Mouse (Mus musculus) MEL (cell line): ENCODE data around the gene Rspo4. TPM values are rescaled to one million over a fixed set of nuclear protein-coding genes. Genes with fewer than 3 reads are reported as not detected.

ENCODE experiments used
- DNase-seq: peaks from one replicate; pipeline ENCODE4 v3.0.0; 2011; ENCODE audit warnings: low read depth, low spot score
- H3K27ac ChIP-seq: 2 replicates; pipeline ENCODE4 v1.5.1; 2012; ENCODE audit warnings: low read depth, mild to moderate bottlenecking, control low read depth, low read length, moderate library complexity; ENCODE audit not compliant: control insufficient read depth
- H3K27me3 ChIP-seq, 2 experiments: fragments of 150-350 bp in 1 of 2; sonication (generic) in 1 of 2; 2 replicates each; pipeline ENCODE4 v1.6.1; 2012; ENCODE audit warnings: low read length in 2 of 2, mild to moderate bottlenecking in 2 of 2, improper control_type of control experiment in 1 of 2, moderate library complexity in 1 of 2; ENCODE audit not compliant: insufficient read depth in 2 of 2, control insufficient read depth in 1 of 2
- H3K36me3 ChIP-seq, 2 experiments: 2 replicates each; pipeline ENCODE4 v1.6.1; 2012 to 2014; ENCODE audit warnings: low read length in 2 of 2, improper control_type of control experiment in 1 of 2, inconsistent platforms in 1 of 2, mild to moderate bottlenecking in 1 of 2; ENCODE audit not compliant: insufficient read depth in 2 of 2, control insufficient read depth in 1 of 2
- H3K4me1 ChIP-seq, 2 experiments: fragments of 150-350 bp in 1 of 2; sonication (generic) in 1 of 2; 2 replicates each; pipeline ENCODE4 v1.6.1; 2012; ENCODE audit warnings: low read length in 2 of 2, improper control_type of control experiment in 1 of 2, mild to moderate bottlenecking in 1 of 2; ENCODE audit not compliant: insufficient read depth in 2 of 2, control insufficient read depth in 1 of 2
- H3K4me3 ChIP-seq, 2 experiments: fragments of 150-350 bp in 1 of 2; sonication (generic) in 1 of 2; 2 replicates each; pipeline ENCODE4 v1.5.1; 2012; ENCODE audit warnings: low read depth in 2 of 2, low read length in 2 of 2, mild to moderate bottlenecking in 2 of 2, moderate library complexity in 2 of 2, control low read depth in 1 of 2, improper control_type of control experiment in 1 of 2; ENCODE audit not compliant: control insufficient read depth in 1 of 2, insufficient read depth in 1 of 2
- H3K79me2 ChIP-seq: 2 replicates; pipeline ENCODE4 v1.6.1; 2012; ENCODE audit warnings: mild to moderate bottlenecking, low read length, moderate library complexity; ENCODE audit not compliant: control insufficient read depth, poor library complexity, insufficient read depth
- H3K9ac ChIP-seq: 2 replicates; pipeline ENCODE4 v1.6.1; 2012; ENCODE audit warnings: low read depth, mild to moderate bottlenecking, control low read depth, low read length, moderate library complexity; ENCODE audit not compliant: control insufficient read depth, poor library complexity, severe bottlenecking
- H3K9me3 ChIP-seq: fragments of 150-350 bp; sonication (generic); replicated peaks from 2 replicates; pipeline ENCODE4 v1.6.1; 2012; ENCODE audit warnings: mild to moderate bottlenecking, low read length, improper control_type of control experiment, moderate library complexity; ENCODE audit not compliant: insufficient read depth
- CHD2 ChIP-seq: IDR thresholded peaks from 2 replicates; pipeline ENCODE4 v1.6.1; 2011; ENCODE audit warnings: low read length, improper control_type of control experiment
- CTCF ChIP-seq, 3 experiments: IDR thresholded peaks in 2 of 3; conservative IDR thresholded peaks in 1 of 3; 2 replicates each; pipeline ENCODE4 v1.5.1; 2011 to 2012; ENCODE audit warnings: low read length in 3 of 3, low read depth in 2 of 3, mild to moderate bottlenecking in 2 of 3, improper control_type of control experiment in 1 of 3, inconsistent platforms in 1 of 3, mixed read lengths in 1 of 3, moderate library complexity in 1 of 3; ENCODE audit not compliant: control insufficient read depth in 1 of 3, insufficient read depth in 1 of 3, poor library complexity in 1 of 3, severe bottlenecking in 1 of 3
- ELF1 ChIP-seq: IDR thresholded peaks from 2 replicates; pipeline ENCODE4 v1.6.1; 2014; ENCODE audit warnings: low read depth, mild to moderate bottlenecking, inconsistent platforms, low read length, improper control_type of control experiment, moderate library complexity
- EP300 ChIP-seq, 2 experiments: IDR thresholded peaks; 2 replicates each; pipeline ENCODE4 v1.6.1; 2011; ENCODE audit warnings: improper control_type of control experiment in 2 of 2, low read length in 2 of 2, low read depth in 1 of 2, mild to moderate bottlenecking in 1 of 2
- GATA1 ChIP-seq: IDR thresholded peaks from 2 replicates; pipeline ENCODE4 v1.6.1; 2011; ENCODE audit warnings: low read depth, low read length, improper control_type of control experiment
- HCFC1 ChIP-seq: IDR thresholded peaks from 2 replicates; pipeline ENCODE4 v1.6.1; 2012; ENCODE audit warnings: low read depth, mild to moderate bottlenecking, inconsistent platforms, low read length, improper control_type of control experiment, moderate library complexity
- JUND ChIP-seq: IDR thresholded peaks from 2 replicates; pipeline ENCODE4 v1.6.1; 2011; ENCODE audit warnings: low read depth, mild to moderate bottlenecking, improper control_type of control experiment, low read length
- KAT2A ChIP-seq: conservative IDR thresholded peaks from 2 replicates; pipeline ENCODE4 v1.6.1; 2012; ENCODE audit warnings: low read depth, low read length, improper control_type of control experiment, inconsistent platforms
- MAX ChIP-seq: IDR thresholded peaks from 2 replicates; pipeline ENCODE4 v1.6.1; 2011; ENCODE audit warnings: low read length, improper control_type of control experiment
- MAZ ChIP-seq: IDR thresholded peaks from 2 replicates; pipeline ENCODE4 v1.6.1; 2012; ENCODE audit warnings: low read depth, mild to moderate bottlenecking, inconsistent platforms, low read length, improper control_type of control experiment
- MXI1 ChIP-seq: IDR thresholded peaks from 2 replicates; pipeline ENCODE4 v1.6.1; 2011; ENCODE audit warnings: mild to moderate bottlenecking, low read depth, low read length, improper control_type of control experiment
- MYB ChIP-seq: IDR thresholded peaks from 2 replicates; pipeline ENCODE4 v1.6.1; 2011; ENCODE audit warnings: mild to moderate bottlenecking, low read depth, low read length, improper control_type of control experiment
- NELFE ChIP-seq: IDR thresholded peaks from 2 replicates; pipeline ENCODE4 v1.6.1; 2011; ENCODE audit warnings: low read depth, low read length, improper control_type of control experiment
- NRF1 ChIP-seq: IDR thresholded peaks from 2 replicates; pipeline ENCODE4 v1.6.1; 2014; ENCODE audit warnings: low read depth, mild to moderate bottlenecking, inconsistent platforms, low read length, improper control_type of control experiment, moderate library complexity; ENCODE audit not compliant: poor library complexity, insufficient read depth, severe bottlenecking
- POLR2A ChIP-seq, 2 experiments: IDR thresholded peaks; 2 replicates each; pipeline ENCODE4 v1.6.1; 2011 to 2012; ENCODE audit warnings: low read length in 2 of 2, mild to moderate bottlenecking in 2 of 2, control low read depth in 1 of 2, improper control_type of control experiment in 1 of 2, low read depth in 1 of 2, moderate library complexity in 1 of 2; ENCODE audit not compliant: control insufficient read depth in 1 of 2, insufficient read depth in 1 of 2, poor library complexity in 1 of 2
- SMC3 ChIP-seq: IDR thresholded peaks from 2 replicates; pipeline ENCODE4 v1.6.1; 2011; ENCODE audit warnings: low read depth, low read length, improper control_type of control experiment
- TBP ChIP-seq: IDR thresholded peaks from 2 replicates; pipeline ENCODE4 v1.8.0; 2011; ENCODE audit warnings: low read depth, low read length, improper control_type of control experiment
- TCF12 ChIP-seq: IDR thresholded peaks from 2 replicates; pipeline ENCODE4 v1.6.1; 2014; ENCODE audit warnings: low read depth, mild to moderate bottlenecking, inconsistent platforms, low read length, improper control_type of control experiment, moderate library complexity
- UBTF ChIP-seq: IDR thresholded peaks from 2 replicates; pipeline ENCODE4 v1.6.1; 2012; ENCODE audit warnings: low read depth, mild to moderate bottlenecking, inconsistent platforms, low read length, improper control_type of control experiment, moderate library complexity, borderline replicate concordance; ENCODE audit not compliant: insufficient read depth
- USF1 ChIP-seq: IDR thresholded peaks from 2 replicates; pipeline ENCODE4 v1.6.1; 2014; ENCODE audit warnings: low read depth, mild to moderate bottlenecking, inconsistent platforms, low read length, improper control_type of control experiment, moderate library complexity
- USF2 ChIP-seq, 2 experiments: IDR thresholded peaks; 2 replicates each; pipeline ENCODE4 v1.6.1; 2011 to 2012; ENCODE audit warnings: improper control_type of control experiment in 2 of 2, low read length in 2 of 2, borderline replicate concordance in 1 of 2, inconsistent platforms in 1 of 2, low read depth in 1 of 2, mild to moderate bottlenecking in 1 of 2; ENCODE audit not compliant: insufficient read depth in 1 of 2
- ZC3H11A ChIP-seq: IDR thresholded peaks from 2 replicates; pipeline ENCODE4 v1.6.1; 2012; ENCODE audit warnings: low read depth, mild to moderate bottlenecking, inconsistent platforms, low read length, improper control_type of control experiment
- ZMIZ1 ChIP-seq: IDR thresholded peaks from 2 replicates; pipeline ENCODE4 v1.6.1; 2012; ENCODE audit warnings: low read depth, mild to moderate bottlenecking, inconsistent platforms, low read length, improper control_type of control experiment, moderate library complexity
- ZNF384 ChIP-seq: IDR thresholded peaks from 2 replicates; pipeline ENCODE4 v1.6.1; 2012; ENCODE audit warnings: low read depth, mild to moderate bottlenecking, inconsistent platforms, low read length, improper control_type of control experiment
- polyA plus RNA-seq, 2 experiments: library from polyadenylated mRNA; stranded (reverse) in 1 of 2; unstranded in 1 of 2; fragments of >175 nt in 1 of 2; fragments of >200 nt in 1 of 2; gene quantifications; 2 replicates each; pipeline versions ENCODE4 v1.2.1 to v1.2.4; 2012; ENCODE audit warnings: low replicate concordance in 2 of 2, low read depth in 1 of 2; ENCODE audit not compliant: insufficient read length in 2 of 2, insufficient read depth in 1 of 2, missing spikeins in 1 of 2
- total RNA-seq: library from RNA; depleted of rRNA; stranded (reverse); fragments of 300-350 nt; gene quantifications from 2 replicates; pipeline ENCODE4 v1.2.3, GENCODE M21; 2012

The Rspo4 gene
- total and polyA plus RNA-seq, 3 experiments, result not detected

DNA sequence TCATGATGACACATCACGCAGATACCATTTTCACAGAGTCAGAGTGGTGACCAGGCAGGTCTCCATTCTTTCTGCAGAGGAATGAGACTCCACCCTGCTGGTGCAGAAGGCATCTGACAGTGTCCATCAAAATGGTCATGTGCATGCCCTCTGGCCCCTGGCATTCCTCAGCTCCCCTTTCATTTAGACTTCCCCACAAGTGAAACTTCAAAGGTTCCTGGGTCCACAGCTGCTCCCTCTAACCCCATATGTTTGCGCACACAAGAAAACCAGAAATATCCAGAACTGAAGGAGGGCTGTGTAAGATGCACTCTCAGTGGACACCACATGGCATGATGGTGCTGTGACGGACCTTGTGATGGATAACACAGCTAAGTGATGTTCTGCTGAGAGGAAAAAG lies 35.9 kb downstream of the Rspo4 start:
- no peak overlapping the region for H3K9ac ChIP-seq

GRCm38 (mm10) chr2:151879760-151880159 lies 37.0 kb downstream of the Rspo4 start:
- no peaks in the 10 kb centered on the region for H3K79me2 ChIP-seq
- no peaks in the 10 kb centered on the region; a peak in 1 of 4 replicates for H3K27me3 ChIP-seq
- no peak for DNase-seq
- H3K9me3 ChIP-seq, result no peaks in the 10 kb centered on the region
- no peaks in the 10 kb centered on the region for H3K36me3 ChIP-seq
- H3K9ac ChIP-seq, result no peak overlapping the region
- no peak overlapping the region for H3K27ac ChIP-seq
- H3K4me3 ChIP-seq, result no peak overlapping the region
- H3K4me1 ChIP-seq, result no peaks in the 10 kb centered on the region
- TF ChIP-seq MYB (no peak), TCF12 (no peak), NELFE (no peak), EP300 (IDR thresholded peaks at IDR 0.05; ENCODE audit: low read depth in 1 of 2, low read length in 2 of 2) (no peak), ZC3H11A (no peak), USF2 (IDR thresholded peaks at IDR 0.05; ENCODE audit: borderline replicate concordance in 1 of 2, insufficient read depth in 1 of 2, low read depth in 1 of 2, low read length in 2 of 2) (no peak), MAZ (no peak), JUND (no peak), UBTF (no peak), GATA1 (no peak), MAX (no peak), CHD2 (no peak), POLR2A (IDR thresholded peaks at IDR 0.05; ENCODE audit: control insufficient read depth in 1 of 2, insufficient read depth in 1 of 2, low read depth in 1 of 2, low read length in 2 of 2, poor library complexity in 1 of 2) (no peak), ELF1 (no peak), MXI1 (no peak), TBP (no peak), ZMIZ1 (no peak), ZNF384 (no peak), HCFC1 (no peak), CTCF (IDR thresholded peaks at IDR 0.05 in 2 of 3, conservative IDR thresholded peaks at IDR 0.05 in 1 of 3; ENCODE audit: control insufficient read depth in 1 of 3, insufficient read depth in 1 of 3, low read depth in 2 of 3, low read length in 3 of 3, poor library complexity in 1 of 3, severe bottlenecking in 1 of 3) (no peak)

More for the DNA sequence above, 35.9 kb downstream of the Rspo4 start:
- Histone ChIP-seq H3K27ac (no peak overlapping the region), H3K27me3 (peaks cover 0 to 1% of the 10 kb centered on the region in 2 experiments; a peak in 1 of 4 replicates), H3K4me3 (no peak overlapping the region), H3K9me3 (no peaks in the 10 kb centered on the region), H3K36me3 (no peaks in the 10 kb centered on the region), H3K79me2 (no peaks in the 10 kb centered on the region), H3K4me1 (no peaks in the 10 kb centered on the region)
- no peak for DNase-seq
- no peak for TF ChIP-seq USF1
- no peak for TF ChIP-seq NRF1
- TF ChIP-seq ZNF384, result no peak
- no peak for TF ChIP-seq KAT2A
- TF ChIP-seq MXI1, result no peak
- no peak for TF ChIP-seq SMC3
- TF ChIP-seq HCFC1, result no peak
- no peak for TF ChIP-seq TBP
- TF ChIP-seq MAZ, result no peak
- no peak for TF ChIP-seq EP300 (IDR thresholded peaks at IDR 0.05; ENCODE audit: low read depth in 1 of 2, low read length in 2 of 2)
